In the genomic region with DNA sequence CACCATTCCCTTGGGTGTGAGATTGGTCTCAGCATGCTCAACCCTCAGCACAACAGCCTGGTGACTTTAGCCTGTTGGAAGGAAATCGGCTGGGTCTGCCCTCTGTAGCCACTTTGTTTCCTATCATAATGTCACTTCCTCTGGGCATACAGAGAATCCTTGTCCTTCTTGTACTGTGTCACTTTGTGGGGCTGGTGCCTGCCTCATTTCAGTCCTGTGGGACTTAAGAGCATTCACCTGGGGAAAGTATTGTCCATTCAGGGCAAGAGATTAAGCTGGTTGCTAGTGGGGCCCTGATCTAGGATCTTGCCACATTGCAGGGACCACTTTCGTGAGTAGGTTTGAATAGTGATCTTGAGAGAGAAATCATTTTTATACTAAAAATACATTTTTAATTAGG, we compare ENCODE assay signal across 31 mouse cellular contexts.
"Had no signal": no experiment of that assay in that cellular context is flagged by ENCODE, and none has a peak within 500 bp of the region (broad histone marks: within the 10 kb centered on the region; RNA-seq: fewer than 3 reads in every experiment).

No protein-coding gene starts in this region.

- H3K9me3 ChIP-seq: limb, embryonic 10.5 days; limb, embryonic 12.5 days; limb, embryonic 13.5 days; limb, embryonic 15.5 days; liver, embryonic 12.5 days; liver, embryonic 13.5 days; liver, embryonic 15.5 days; lung, embryonic 15.5 days; megakaryocyte, embryonic 14.5 days; midbrain, embryonic 10.5 days; midbrain, embryonic 12.5 days; midbrain, embryonic 15.5 days; neural tube, embryonic 12.5 days had no signal

- H3K36me3 ChIP-seq: limb, embryonic 10.5 days; limb, embryonic 12.5 days; limb, embryonic 13.5 days; limb, embryonic 15.5 days; liver, embryonic 12.5 days; liver, embryonic 13.5 days; liver, embryonic 15.5 days; lung, embryonic 15.5 days; midbrain, embryonic 10.5 days; midbrain, embryonic 12.5 days; midbrain, embryonic 15.5 days; neural tube, embryonic 12.5 days had no signal

- H3K27me3 ChIP-seq: limb, embryonic 12.5 days; limb, embryonic 13.5 days; limb, embryonic 15.5 days; liver, embryonic 12.5 days; liver, embryonic 13.5 days; liver, embryonic 15.5 days; lung, embryonic 15.5 days; midbrain, embryonic 12.5 days; midbrain, embryonic 15.5 days; neural tube, embryonic 12.5 days had no signal

- H3K9ac ChIP-seq: limb, embryonic 12.5 days; limb, embryonic 13.5 days; limb, embryonic 15.5 days; liver, embryonic 12.5 days; liver, embryonic 13.5 days; liver, embryonic 14.5 days; liver, embryonic 15.5 days; liver, postnatal 0 days; lung, embryonic 14.5 days; lung, embryonic 15.5 days; midbrain, embryonic 12.5 days; midbrain, embryonic 15.5 days; neural tube, embryonic 12.5 days had no signal

- H3K4me1 ChIP-seq: liver, embryonic 12.5 days; liver, embryonic 13.5 days; lung, embryonic 15.5 days; midbrain, embryonic 10.5 days; midbrain, embryonic 12.5 days; midbrain, embryonic 15.5 days; neural tube, embryonic 12.5 days had no signal

- H3K27ac ChIP-seq: left cerebral cortex, adult 2 months; limb, embryonic 10.5 days; limb, embryonic 12.5 days; limb, embryonic 13.5 days; limb, embryonic 15.5 days; liver, embryonic 12.5 days; liver, embryonic 13.5 days; liver, embryonic 14.5 days; liver, embryonic 15.5 days; lung, embryonic 15.5 days; macrophage; midbrain, embryonic 10.5 days; midbrain, embryonic 12.5 days; midbrain, embryonic 15.5 days; neural tube, embryonic 12.5 days had no signal

- H3K4me2 ChIP-seq: limb, embryonic 12.5 days; limb, embryonic 13.5 days; limb, embryonic 15.5 days; liver, embryonic 11.5 days; liver, embryonic 12.5 days; liver, embryonic 13.5 days; liver, embryonic 15.5 days; lung, embryonic 14.5 days; lung, embryonic 15.5 days; midbrain, embryonic 12.5 days; midbrain, embryonic 15.5 days; neural tube, embryonic 12.5 days had no signal

- H3K4me3 ChIP-seq: left cerebral cortex, adult 2 months; limb, embryonic 10.5 days; limb, embryonic 12.5 days; limb, embryonic 13.5 days; limb, embryonic 15.5 days; liver, embryonic 12.5 days; liver, embryonic 13.5 days; liver, embryonic 15.5 days; lung, embryonic 15.5 days; megakaryocyte, embryonic 14.5 days; midbrain, embryonic 10.5 days; midbrain, embryonic 12.5 days; midbrain, embryonic 15.5 days; myocyte; neural tube, embryonic 12.5 days had no signal

- DNase-seq: left cerebral cortex, postnatal 4 days; liver; liver, embryonic 13.5 days; liver, postnatal 0 days; lung, adult 18-20 months; lung, adult 2 months; lung, embryonic 14.5 days; lung, postnatal 10 days; lung, postnatal 14 days; lung, postnatal 36 days; lung, postnatal 4 days; midbrain, embryonic 14.5 days had no signal

- ATAC-seq: liver, embryonic 12.5 days; liver, postnatal 0 days; lung, postnatal 0 days; midbrain, embryonic 15.5 days; midbrain, embryonic 16.5 days had no signal
